Mouse (Mus musculus) spleen, adult 2 months (tissue): ENCODE data around the gene Sat2.

ENCODE experiments used
- CTCF ChIP-seq: fragments of 200-500 bp; IDR thresholded peaks from 2 replicates; pipeline ENCODE4 v1.5.1; 2011; ENCODE audit warnings: mild to moderate bottlenecking, inconsistent platforms; ENCODE audit not compliant: insufficient read depth, insufficient read length, insufficient replicate concordance; ENCODE audit errors: extremely low read depth
- POLR2A ChIP-seq: fragments of 200-500 bp; IDR thresholded peaks from 2 replicates; pipeline ENCODE4 v1.6.1; 2011; ENCODE audit warnings: low read depth, low read length, inconsistent platforms

DNA sequence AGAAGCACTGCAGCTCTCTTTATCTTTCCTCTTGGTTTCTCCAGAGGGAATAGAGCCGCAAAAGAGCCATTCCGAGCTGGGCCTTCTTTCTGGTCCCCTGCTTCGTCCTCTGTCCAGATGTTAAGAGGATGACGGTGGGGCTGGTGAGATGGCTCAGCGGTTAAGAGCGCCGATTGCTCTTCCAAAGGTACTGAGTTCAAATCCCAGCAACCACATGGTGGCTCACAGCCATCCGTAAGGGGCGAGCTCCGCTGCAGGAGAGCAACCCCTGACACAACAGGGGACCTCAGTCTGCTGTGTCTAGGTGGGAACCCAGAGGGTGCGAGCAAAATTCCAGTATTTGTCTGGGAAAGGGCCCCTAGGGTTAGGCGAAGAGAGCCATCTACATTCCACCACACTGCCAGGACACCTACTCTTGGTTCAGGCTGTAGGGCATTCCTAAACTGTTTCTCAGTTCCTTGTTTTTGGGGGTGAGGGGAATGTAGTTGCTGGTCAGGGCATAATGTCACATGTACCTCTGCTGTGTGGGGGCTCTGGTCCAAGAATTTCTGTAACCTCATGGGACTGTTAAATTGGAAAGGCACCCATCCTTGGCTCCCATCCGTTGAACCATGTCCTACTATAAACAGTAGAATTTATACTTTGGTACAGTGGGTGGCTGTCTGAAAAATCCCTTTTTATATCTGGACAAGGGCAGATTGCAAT, 41.3 kb downstream of the Sat2 start:
- no peak for TF ChIP-seq CTCF
- TF ChIP-seq POLR2A, result no peak
